Mouse (Mus musculus): ENCODE measurements around the gene Cdk19. TPM values are rescaled to one million over a fixed set of nuclear protein-coding genes. Genes with fewer than 3 reads are reported as not detected.
"Not testable (repeated sequence)": the region's sequence is repeated elsewhere in the genome, so short reads cannot be mapped to it uniquely, and the experiment has no call there.

The Cdk19 gene
- polyA plus RNA-seq, 1 experiment, result 30.9 TPM

DNA sequence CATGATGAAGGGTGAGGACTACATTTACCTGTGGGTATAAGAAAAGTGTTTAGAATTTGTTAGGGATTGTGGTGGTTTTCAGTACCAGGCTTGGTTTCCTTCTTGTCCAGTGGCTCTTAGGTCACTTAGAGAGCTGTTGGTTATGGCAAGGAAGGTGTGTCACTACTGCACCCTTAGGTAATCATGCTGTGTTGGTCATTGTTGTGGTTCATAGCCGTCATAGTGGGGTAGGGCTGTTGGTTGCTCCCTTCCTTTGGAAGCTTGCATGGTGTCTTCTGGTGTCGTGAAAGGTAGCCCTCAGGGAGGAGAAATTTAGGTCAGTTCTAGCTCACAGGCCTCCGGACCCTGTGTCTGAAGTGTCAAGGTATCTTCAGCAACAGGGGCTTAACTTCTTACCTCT lies 46.0 kb downstream of the Cdk19 start:
- no peak for DNase-seq (ENCODE audit: extremely low spot score in 1 of 2, low spot score in 1 of 2)

GRCm38 (mm10) chr10:40386126-40386525 lies 46.8 kb downstream of the Cdk19 start:
- no peak for DNase-seq (ENCODE audit: extremely low spot score in 1 of 2, low spot score in 1 of 2)

- no peak for DNase-seq (ENCODE audit: extremely low spot score in 1 of 2, low spot score in 1 of 2)
Observed at GRCm38 (mm10) chr10:40393447-40394143, 54.2 kb downstream of the Cdk19 start.

DNA sequence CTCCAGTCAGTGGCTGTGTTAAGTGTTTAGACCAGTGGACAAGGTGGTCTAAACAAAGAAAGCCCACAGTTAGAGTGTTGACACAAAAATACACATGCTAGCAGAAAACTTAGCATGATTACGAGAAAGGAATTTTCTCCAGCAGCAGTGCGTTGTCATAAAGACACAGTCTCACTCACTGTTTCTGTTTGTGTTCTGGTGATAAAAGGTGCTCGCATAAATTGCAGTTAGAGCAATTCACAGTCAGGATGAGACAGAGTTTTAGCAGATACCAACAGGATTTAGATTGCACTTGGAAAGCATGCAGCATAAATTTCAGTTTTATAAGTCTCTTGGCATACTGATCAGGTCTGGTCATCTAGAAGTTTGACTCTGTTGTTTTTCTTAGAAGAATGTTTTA lies 59.5 kb downstream of the Cdk19 start:
- no peak for DNase-seq (ENCODE audit: extremely low spot score in 1 of 2, low spot score in 1 of 2)

- no peak for DNase-seq (ENCODE audit: extremely low spot score in 1 of 2, low spot score in 1 of 2)
Observed at GRCm38 (mm10) chr10:40399328-40399727, 60.0 kb downstream of the Cdk19 start.

DNA sequence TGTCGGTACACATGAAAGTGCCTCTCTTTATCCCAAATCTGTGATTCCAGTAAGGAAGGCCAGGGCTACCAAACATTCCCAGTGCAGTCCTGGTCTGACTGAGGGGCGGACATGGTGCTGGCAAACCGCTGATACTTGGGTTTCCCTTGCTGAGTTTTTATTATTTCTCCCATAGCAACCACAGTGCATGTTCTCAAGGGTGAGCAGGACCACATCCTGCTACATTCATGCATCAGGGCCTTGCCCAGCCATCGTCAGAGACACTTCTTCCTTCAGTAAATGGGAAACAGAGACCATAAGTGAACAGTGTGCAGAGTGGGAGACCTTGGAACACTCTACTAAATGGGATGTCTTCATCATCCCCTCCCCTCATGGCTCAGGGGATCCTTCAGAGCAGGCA lies 60.9 kb downstream of the Cdk19 start:
- no peak for DNase-seq (ENCODE audit: extremely low spot score in 1 of 2, low spot score in 1 of 2)

- DNase-seq (ENCODE audit: extremely low spot score in 1 of 2, low spot score in 1 of 2), result no peak
Observed at GRCm38 (mm10) chr10:40406655-40407054, 67.3 kb downstream of the Cdk19 start.

- DNase-seq (ENCODE audit: extremely low spot score in 1 of 2, low spot score in 1 of 2), result no peak
Observed at GRCm38 (mm10) chr10:40409336-40409735, 70.0 kb downstream of the Cdk19 start.

GRCm38 (mm10) chr10:40411370-40411769 lies 72.0 kb downstream of the Cdk19 start:
- DNase-seq (ENCODE audit: extremely low spot score in 1 of 2, low spot score in 1 of 2), result no peak

DNA sequence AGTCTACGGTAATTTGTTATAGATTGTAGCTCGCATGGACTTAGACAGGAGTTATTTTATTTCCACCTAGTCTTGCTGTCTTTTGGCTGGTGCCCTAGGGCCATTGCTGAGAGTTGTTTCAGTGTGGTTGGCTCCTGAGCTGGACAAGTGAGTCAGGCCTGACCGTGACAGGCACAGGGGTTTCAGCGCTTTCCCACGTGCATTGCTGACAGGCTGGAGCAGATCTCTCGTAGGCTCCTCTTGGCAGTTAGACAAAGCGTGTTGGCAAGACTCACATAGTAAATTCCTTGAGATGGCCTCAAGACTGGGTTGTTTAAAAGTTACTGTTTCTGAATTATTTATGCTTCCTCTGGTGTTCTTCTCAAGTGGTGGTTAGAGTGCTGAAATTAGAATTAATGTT lies 77.6 kb downstream of the Cdk19 start:
- peak; percentile 64 to 78 for DNase-seq (ENCODE audit: extremely low spot score in 1 of 2, low spot score in 1 of 2)

DNA sequence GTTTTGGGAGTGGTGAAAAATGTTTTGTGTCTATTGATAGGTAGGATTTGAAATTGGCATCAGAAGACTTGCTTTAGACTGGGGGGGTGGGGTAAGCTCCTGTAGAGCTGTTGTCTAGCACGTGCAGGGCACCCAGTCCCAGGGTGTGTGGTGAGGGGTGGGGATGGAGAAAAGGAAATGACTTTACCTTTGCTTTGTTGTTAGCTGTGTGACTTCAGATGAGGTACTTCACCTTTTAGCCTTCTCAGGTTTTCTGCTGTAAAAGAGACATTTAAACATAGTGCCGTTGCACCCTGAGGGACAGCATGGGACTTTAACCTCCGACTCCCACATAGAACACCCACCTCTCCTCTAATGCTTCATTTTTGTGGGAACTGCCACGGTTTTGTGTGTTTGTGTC lies 80.5 kb downstream of the Cdk19 start:
- no peak for DNase-seq (ENCODE audit: extremely low spot score in 1 of 2, low spot score in 1 of 2)

- no peak for DNase-seq (ENCODE audit: extremely low spot score in 1 of 2, low spot score in 1 of 2)
Observed at GRCm38 (mm10) chr10:40420703-40421102, 81.3 kb downstream of the Cdk19 start.

- no peak for DNase-seq (ENCODE audit: extremely low spot score in 1 of 2, low spot score in 1 of 2)
Observed at GRCm38 (mm10) chr10:40421724-40422123, 82.4 kb downstream of the Cdk19 start.

DNA sequence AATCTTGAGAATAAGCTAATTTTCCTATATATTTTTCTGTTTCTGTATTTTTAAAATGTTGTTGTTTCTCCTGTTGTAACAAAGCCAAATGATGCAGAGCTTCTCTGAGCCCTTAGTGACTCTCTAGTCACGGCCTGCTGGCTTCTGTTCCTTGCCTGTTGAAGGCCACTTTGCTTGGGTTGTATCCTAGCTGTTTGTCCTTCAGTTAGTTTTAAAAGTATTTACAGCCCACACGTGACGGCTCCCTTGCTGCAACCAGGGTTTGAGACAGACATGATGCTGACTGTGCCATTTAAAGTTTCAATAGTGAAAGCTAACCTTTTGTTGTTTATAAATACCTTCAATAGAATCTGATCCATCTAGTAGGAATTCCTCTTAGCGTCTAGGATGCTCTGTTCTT lies 83.3 kb downstream of the Cdk19 start:
- DNase-seq (ENCODE audit: extremely low spot score in 1 of 2, low spot score in 1 of 2), result no peak

DNA sequence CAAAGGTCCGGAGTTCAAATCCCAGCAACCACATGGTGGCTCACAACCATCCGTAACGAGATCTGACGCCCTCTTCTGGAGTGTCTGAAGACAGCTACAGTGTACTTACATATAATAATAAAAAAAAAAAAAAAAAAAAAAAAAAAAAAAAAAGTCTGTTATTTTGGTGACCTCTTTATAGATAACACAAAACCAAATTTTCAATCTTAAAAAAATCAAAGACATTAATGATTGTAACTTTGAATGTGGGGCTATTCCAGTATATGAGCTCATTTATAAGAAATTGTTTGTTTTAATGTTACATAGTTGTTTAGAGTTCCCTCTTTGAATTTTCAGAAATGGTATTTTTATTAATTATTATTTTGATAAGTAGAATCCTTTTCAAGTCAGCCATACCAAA lies 85.1 kb downstream of the Cdk19 start:
- not testable (repeated sequence) for DNase-seq (ENCODE audit: extremely low spot score in 1 of 2, low spot score in 1 of 2)

DNA sequence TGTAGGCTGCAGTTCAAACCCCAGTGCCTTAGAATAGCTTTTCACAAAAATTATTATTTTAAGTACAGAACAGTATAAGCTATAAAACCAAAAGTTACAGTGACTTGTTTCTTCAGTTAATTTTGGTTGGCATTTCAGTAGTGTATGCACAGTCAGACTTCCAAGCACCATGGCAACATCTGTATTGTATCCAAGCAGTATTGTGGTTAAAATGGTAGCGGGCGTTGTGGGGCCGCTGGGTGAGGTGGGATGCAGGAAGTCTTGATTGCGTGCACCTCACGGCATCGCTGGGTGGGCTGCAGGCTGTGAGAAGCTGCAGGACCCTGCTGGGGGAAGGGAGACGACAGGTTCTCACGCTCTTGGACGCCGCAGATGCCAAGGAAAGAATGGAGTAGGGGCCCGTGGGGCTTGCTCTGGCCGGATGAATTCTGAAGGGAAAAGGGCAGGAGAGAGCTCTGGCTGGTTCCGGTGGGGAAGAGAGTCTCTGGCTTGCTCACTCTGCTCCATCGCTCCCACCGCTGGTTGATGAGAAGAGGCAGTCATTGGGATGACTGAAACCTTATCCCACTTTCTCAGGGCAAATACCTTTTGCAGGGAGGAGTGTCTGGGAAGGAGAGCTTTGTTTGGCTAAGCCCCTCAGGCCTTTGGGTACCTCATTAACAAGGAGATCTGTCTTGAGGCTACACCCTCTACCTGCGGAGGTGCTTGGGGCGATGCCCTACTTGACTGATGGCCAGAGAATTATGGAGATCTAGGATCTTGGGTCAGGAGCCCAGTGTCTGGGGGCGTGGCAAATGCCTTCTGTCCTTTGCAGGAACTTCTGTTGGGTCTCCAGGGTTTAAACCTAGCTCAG lies 86.1 kb downstream of the Cdk19 start:
- DNase-seq (ENCODE audit: extremely low spot score in 1 of 2, low spot score in 1 of 2), result no peak

- no peak for DNase-seq (ENCODE audit: extremely low spot score in 1 of 2, low spot score in 1 of 2)
Observed at GRCm38 (mm10) chr10:40426096-40426450, 86.7 kb downstream of the Cdk19 start.

DNA sequence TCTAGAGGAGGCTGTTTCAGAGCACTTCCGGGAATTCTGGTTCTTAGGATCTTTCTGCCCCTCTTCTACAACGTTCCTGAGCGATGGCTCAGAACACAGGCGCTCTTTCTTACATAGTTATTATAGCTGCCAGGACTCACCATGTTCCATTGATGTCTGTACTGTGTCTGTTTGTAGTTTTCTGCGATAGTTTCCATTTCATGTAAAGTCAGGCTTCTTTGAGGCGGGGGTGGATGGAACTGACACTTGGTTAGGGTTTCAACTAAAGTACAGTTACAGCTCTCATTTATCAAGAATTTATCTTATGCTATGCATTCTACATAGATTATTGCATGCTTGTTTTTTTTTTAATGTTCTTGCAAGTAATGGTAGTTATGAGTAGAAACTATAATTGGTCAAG lies 89.3 kb downstream of the Cdk19 start:
- DNase-seq (ENCODE audit: extremely low spot score in 1 of 2, low spot score in 1 of 2), result no peak

DNA sequence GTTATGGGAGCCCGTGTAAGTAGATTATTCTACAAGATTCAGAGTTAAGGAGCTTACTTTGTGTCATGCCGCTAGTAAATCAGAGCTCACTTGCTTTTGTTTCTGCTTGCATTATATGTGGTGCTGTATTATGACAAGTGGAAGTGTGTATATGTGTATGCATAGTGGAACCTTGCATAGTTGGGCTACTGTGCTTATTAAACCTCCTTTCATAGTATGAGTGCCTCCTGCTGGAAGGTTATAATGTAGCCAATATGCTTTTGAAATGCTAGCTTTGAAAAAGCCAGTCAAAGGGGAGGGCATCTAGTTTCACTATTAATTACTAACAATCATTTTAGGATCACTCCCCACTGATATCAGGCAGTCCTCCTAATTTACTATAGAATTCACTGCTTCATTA lies 89.7 kb downstream of the Cdk19 start:
- DNase-seq (ENCODE audit: extremely low spot score in 1 of 2, low spot score in 1 of 2), result no peak

DNA sequence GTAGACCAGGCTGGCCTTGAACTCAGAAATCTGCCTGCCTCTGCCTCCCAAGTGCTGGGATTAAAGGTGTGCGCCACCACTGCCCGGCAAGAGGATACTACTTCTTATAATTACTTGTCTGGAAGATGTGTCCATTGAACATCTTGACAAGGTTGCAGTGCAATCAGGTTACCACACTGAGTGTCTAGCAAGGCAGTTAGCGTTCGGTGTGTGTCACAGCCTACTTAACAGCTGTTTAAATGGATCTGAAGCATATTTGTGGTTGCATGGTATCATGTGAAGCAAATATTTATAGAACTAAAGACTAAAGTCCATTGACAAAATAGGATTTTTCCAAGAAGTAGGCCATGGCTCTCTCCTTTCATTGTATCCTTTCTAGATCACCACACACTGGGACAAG lies 90.8 kb downstream of the Cdk19 start:
- no peak for DNase-seq (ENCODE audit: extremely low spot score in 1 of 2, low spot score in 1 of 2)

DNA sequence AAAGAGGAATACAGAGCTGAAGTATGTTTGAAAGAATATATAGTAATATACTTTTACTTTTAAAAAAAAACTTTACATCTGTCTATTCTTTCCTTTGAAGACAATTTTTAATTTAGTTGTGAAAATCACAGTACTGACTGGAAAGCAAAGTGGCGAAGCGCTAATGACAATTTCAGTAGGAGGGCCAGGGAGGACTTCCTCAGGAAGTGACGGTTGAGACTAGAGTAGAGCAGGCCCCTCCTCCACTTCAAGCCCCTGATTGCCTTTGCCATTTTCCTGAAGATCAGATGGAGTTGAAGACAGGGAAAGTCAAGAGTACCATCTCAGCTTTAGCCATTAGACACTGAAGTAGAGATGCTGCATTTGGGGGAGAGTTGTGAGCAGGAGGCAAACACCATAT lies 92.6 kb downstream of the Cdk19 start:
- no peak for DNase-seq (ENCODE audit: extremely low spot score in 1 of 2, low spot score in 1 of 2)

DNA sequence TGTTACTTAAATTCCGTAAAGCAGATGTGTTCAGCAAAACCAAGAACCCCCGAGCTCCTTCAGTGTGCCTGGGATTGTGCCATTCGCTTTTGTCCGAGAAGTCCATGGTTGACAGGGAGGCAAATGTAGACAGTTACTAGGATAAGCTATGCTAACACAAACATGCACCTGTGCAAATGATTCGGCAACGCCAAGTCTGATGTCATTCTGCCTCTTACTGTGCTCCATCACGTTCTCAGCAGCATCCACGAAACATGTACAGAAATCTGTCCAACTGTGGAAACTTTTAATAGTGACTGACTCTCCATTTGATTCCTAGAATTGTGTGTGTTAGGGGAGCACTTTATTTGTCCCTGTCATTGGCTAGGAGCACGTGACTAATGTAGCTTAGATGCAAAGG lies 93.0 kb downstream of the Cdk19 start:
- no peak for DNase-seq (ENCODE audit: extremely low spot score in 1 of 2, low spot score in 1 of 2)

All from frontal cortex, adult 2 months (tissue).